Mouse (Mus musculus) embryonic fibroblast, embryonic 13.5 days (primary cell): ENCODE measurements around the gene Cyth4. TPM values are rescaled to one million over a fixed set of nuclear protein-coding genes. Genes with fewer than 3 reads are reported as not detected.

Experiments
- H3K27ac ChIP-seq: 2 replicates; pipeline ENCODE4 v1.5.1; 2012; ENCODE audit warnings: low read length, control low read depth, inconsistent platforms; ENCODE audit not compliant: insufficient read depth
- H3K4me1 ChIP-seq: 2 replicates; pipeline ENCODE4 v1.6.1; 2011; ENCODE audit warnings: low read length; ENCODE audit not compliant: control insufficient read depth, insufficient read depth
- H3K4me3 ChIP-seq: 2 replicates; pipeline ENCODE4 v1.5.1; 2011; ENCODE audit warnings: mild to moderate bottlenecking, control low read depth, low read length; ENCODE audit not compliant: insufficient read depth
- CTCF ChIP-seq: IDR thresholded peaks from 2 replicates; pipeline ENCODE4 v1.5.1; 2011; ENCODE audit warnings: mild to moderate bottlenecking, control low read depth, low read length, moderate library complexity, borderline replicate concordance; ENCODE audit not compliant: insufficient read depth
- POLR2A ChIP-seq: IDR thresholded peaks from 2 replicates; pipeline ENCODE4 v1.6.1; 2011; ENCODE audit warnings: low read depth, mild to moderate bottlenecking, control low read depth, low read length, moderate library complexity
- polyA plus RNA-seq: library from polyadenylated mRNA; stranded (reverse); fragments of >200 nt; gene quantifications from 2 replicates; pipeline ENCODE4 v1.2.4, GENCODE M21; 2011; ENCODE audit warnings: low read depth; ENCODE audit not compliant: missing spikeins, insufficient read length

Cyth4 gene
- polyA plus RNA-seq, 1 experiment = 1.3 TPM

GRCm38 (mm10) chr15:78563937-78564336, 32.9 kb upstream of the Cyth4 start:
- H3K4me3 ChIP-seq = no peak overlapping the region
- no peaks in the 10 kb centered on the region for H3K4me1 ChIP-seq
- TF ChIP-seq POLR2A = no peak
- TF ChIP-seq CTCF = no peak
- H3K27ac ChIP-seq = no peak overlapping the region

- H3K27ac ChIP-seq = no peak overlapping the region
- no peak overlapping the region for H3K4me3 ChIP-seq
- TF ChIP-seq POLR2A (no peak), CTCF (no peak)
- no peaks in the 10 kb centered on the region for H3K4me1 ChIP-seq
Observed at GRCm38 (mm10) chr15:78564764-78565435, 31.9 kb upstream of the Cyth4 start.

- Histone ChIP-seq H3K27ac (no peak overlapping the region), H3K4me3 (no peak overlapping the region), H3K4me1 (no peaks in the 10 kb centered on the region)
- TF ChIP-seq CTCF (no peak), POLR2A (no peak)
Observed at GRCm38 (mm10) chr15:78567608-78568120, 29.2 kb upstream of the Cyth4 start.

DNA sequence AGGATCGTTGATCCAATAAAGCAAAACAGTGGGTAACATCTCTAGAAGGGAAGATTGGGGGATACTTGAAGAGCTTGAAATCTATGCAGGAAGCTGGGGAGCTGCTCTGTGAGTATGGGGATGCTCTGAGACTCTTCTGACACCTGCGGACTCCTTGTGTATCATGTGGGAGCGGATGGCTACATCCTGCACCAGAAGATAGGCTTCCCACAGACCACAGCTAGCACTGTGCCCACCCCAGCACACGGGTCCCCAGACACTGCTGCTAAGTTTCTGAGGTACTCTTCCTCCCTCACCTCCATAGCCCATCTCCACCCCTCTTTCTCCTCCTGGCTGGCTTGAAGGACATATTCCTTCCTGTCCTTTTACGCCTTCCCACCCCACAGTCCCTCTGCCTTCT, 26.7 kb upstream of the Cyth4 start:
- H3K4me3 ChIP-seq = no peak overlapping the region
- no peak overlapping the region for H3K27ac ChIP-seq
- no peaks in the 10 kb centered on the region for H3K4me1 ChIP-seq
- TF ChIP-seq POLR2A (no peak), CTCF (no peak)

DNA sequence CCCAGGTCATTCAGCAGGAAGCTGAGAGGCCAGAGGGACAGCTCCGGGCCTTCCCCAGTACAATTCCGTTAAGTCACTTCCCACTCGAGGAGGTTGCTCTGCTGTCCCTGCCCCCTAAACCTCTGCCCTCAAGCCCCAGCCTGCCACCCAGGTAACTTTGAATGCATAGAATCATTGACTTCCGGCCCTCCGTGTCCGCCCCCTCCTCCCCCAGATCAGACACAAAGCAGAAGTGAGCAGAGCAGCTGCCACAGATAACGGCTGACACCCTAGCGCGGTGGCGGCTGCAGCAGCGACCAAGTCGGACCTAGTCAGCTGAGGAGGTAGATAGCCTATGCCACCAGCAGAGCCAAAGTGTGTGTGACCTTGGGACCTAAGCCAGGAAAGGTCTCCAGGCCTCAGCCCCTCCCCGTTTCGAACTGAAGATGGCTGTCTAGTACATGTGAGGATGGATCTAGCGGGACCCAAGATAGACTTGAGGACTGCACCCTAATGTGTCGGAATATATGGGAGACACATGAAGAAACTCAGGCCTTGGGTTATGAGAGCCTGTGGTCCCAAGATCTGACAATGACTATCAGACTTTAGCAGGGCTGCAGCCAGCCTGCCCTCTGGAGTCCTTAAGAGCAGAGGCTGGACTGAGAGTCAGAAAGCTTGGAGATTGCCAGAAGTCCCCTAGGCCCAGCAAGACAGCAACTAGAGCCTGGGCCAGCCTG, 25.1 kb upstream of the Cyth4 start:
- TF ChIP-seq POLR2A (no peak), CTCF (no peak)
- H3K4me3 ChIP-seq = no peak overlapping the region
- no peak overlapping the region for H3K27ac ChIP-seq
- H3K4me1 ChIP-seq = no peaks in the 10 kb centered on the region

GRCm38 (mm10) chr15:78572270-78572600, 24.6 kb upstream of the Cyth4 start:
- no peaks in the 10 kb centered on the region for H3K4me1 ChIP-seq
- H3K4me3 ChIP-seq = no peak overlapping the region
- no peak overlapping the region for H3K27ac ChIP-seq
- TF ChIP-seq POLR2A (no peak), CTCF (no peak)

- no peak within 1 kb of the TSS for H3K27ac ChIP-seq
- no peaks in the 10 kb centered on the region for H3K4me1 ChIP-seq
- no peak for TF ChIP-seq CTCF
- no peak for TF ChIP-seq POLR2A
- no peak within 1 kb of the TSS for H3K4me3 ChIP-seq
Observed at GRCm38 (mm10) chr15:78572658-78573397, 24.0 kb upstream of the Cyth4 start, which contains the start of gene Rac2. TSS of gene Rac2 (minus strand) at chr15:78572783.

GRCm38 (mm10) chr15:78576284-78576810, 20.5 kb upstream of the Cyth4 start:
- TF ChIP-seq POLR2A = no peak
- no peak for TF ChIP-seq CTCF
- H3K4me3 ChIP-seq = no peak overlapping the region
- H3K27ac ChIP-seq = no peak overlapping the region
- no peaks in the 10 kb centered on the region for H3K4me1 ChIP-seq

DNA sequence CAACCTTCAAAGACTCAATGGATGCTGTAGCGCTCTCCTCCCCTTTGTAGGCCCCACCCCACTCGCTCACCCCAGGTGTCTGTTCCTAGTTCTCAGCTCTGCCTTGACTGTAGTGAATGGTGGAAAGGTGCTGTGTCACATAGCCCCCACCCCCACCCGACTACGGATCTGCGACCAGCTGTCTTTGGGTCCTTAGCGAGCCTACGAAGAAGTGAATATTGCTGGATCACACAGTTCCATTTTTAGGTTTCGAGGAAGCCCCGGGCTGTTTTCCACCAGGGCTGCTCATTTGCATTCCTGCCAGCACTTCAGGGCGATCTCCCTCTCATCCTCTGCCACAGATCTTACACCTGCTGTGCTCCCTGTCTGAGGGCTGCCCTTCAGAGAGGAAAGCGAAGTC, 13.5 kb upstream of the Cyth4 start:
- no peak overlapping the region for H3K27ac ChIP-seq
- H3K4me1 ChIP-seq = no peaks in the 10 kb centered on the region
- TF ChIP-seq POLR2A (no peak), CTCF (no peak)
- H3K4me3 ChIP-seq = no peak overlapping the region

DNA sequence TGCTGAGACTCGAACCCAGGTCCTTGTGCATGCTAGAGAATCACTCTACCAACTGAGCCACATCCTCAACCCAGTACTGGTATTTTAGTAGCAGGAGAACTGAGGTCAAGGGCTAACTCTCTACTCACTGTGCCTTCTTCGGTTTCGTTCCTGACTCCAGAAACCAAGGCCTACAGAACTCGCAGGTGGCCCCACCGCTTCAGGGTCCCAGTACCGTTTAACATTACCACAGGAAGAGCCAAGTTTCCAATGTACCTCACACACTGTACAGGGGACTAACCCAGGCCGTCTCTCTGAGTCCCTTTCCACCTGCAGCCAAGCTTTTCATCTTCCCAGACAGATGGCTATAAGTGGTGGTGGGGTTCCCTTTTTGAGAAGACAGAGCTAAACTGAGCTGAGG, 11.4 kb upstream of the Cyth4 start:
- Histone ChIP-seq H3K4me3 (no peak overlapping the region), H3K4me1 (no peaks in the 10 kb centered on the region), H3K27ac (no peak overlapping the region)
- TF ChIP-seq POLR2A (no peak), CTCF (no peak)
